Mouse (Mus musculus) stomach, postnatal 0 days (tissue): ENCODE data around the gene Vmn2r87. TPM values are rescaled to one million over a fixed set of nuclear protein-coding genes. Genes with fewer than 3 reads are reported as not detected.
"Not testable (repeated sequence)": the region's sequence is repeated elsewhere in the genome, so short reads cannot be mapped to it uniquely, and the experiment has no call there.

ENCODE experiments used
- ATAC-seq: fragments of 200-750 bp; cut with Nextera tagmentation; 2 replicates; pipeline ENCODE4 v1.8.0; 2017; ENCODE audit not compliant: low FRiP score, low TSS enrichment
- DNase-seq: peaks from one replicate; pipeline ENCODE4 v3.0.0-alpha.2; 2016; ENCODE audit warnings: low spot score
- H3K27ac ChIP-seq: fragments of 300-500 bp; sonication (generic); replicated peaks from 2 replicates; pipeline ENCODE4 v1.5.1; 2014; ENCODE audit warnings: mild to moderate bottlenecking, control low read depth
- H3K27me3 ChIP-seq: fragments of 300-500 bp; sonication (generic); 2 replicates; pipeline ENCODE4 v1.6.1; 2014; ENCODE audit warnings: low read length; ENCODE audit not compliant: control insufficient read depth, insufficient read depth
- H3K36me3 ChIP-seq: fragments of 300-500 bp; sonication (generic); 2 replicates; pipeline ENCODE4 v1.6.1; 2014; ENCODE audit warnings: low read length, mixed read lengths; ENCODE audit not compliant: control insufficient read depth, insufficient read depth
- H3K4me1 ChIP-seq: fragments of 300-500 bp; sonication (generic); replicated peaks from 2 replicates; pipeline ENCODE4 v1.6.1; 2014; ENCODE audit warnings: antibody characterized with exemption; ENCODE audit not compliant: control insufficient read depth, insufficient read depth
- H3K4me2 ChIP-seq: fragments of 300-500 bp; sonication (generic); replicated peaks from 2 replicates; pipeline ENCODE4 v1.6.1; 2014; ENCODE audit warnings: low read depth, mild to moderate bottlenecking, control low read depth, moderate library complexity
- H3K4me3 ChIP-seq: fragments of 300-500 bp; sonication (generic); 2 replicates; pipeline ENCODE4 v1.5.1; 2014; ENCODE audit warnings: low read depth, low read length, control low read depth
- H3K9ac ChIP-seq: fragments of 300-500 bp; sonication (generic); 2 replicates; pipeline ENCODE4 v1.6.1; 2014; ENCODE audit warnings: mild to moderate bottlenecking, low read length, control low read depth, mixed read lengths
- H3K9me3 ChIP-seq: fragments of 300-500 bp; sonication (generic); 2 replicates; pipeline ENCODE4 v1.6.1; 2016; ENCODE audit warnings: low read length; ENCODE audit not compliant: control insufficient read depth
- CTCF ChIP-seq: IDR thresholded peaks from 2 replicates; pipeline ENCODE4 v1.5.1; 2016; ENCODE audit warnings: antibody characterized with exemption, low read depth, mild to moderate bottlenecking, moderate library complexity
- EP300 ChIP-seq: optimal IDR thresholded peaks from 2 replicates; pipeline ENCODE3; 2016; ENCODE audit warnings: antibody characterized with exemption
- WGBS: fragments of 180-500 bp; shearing (Covaris S2); extraction: QIAGEN DNeasy Blood & Tissue Kit; methylation state at CpG from one replicate; pipeline ENCODE4 v1.1.7; 2014; 5-methylcytosine and 5-hydroxymethylcytosine counted together
- polyA plus RNA-seq: library from polyadenylated mRNA; unstranded; fragments of >200 nt; fragmentation: Nextera tagmentation; extraction: Ambion mirVana; gene quantifications from 2 replicates; pipeline ENCODE4 v1.2.1, GENCODE M21; 2015

Gene Vmn2r87
- polyA plus RNA-seq, result not detected in 2 replicates

- Histone ChIP-seq H3K9ac (no peak within 1 kb of the TSS), H3K36me3 (no peaks in the 10 kb centered on the region), H3K4me1 (no peaks in the 10 kb centered on the region), H3K27me3 (no peaks in the 10 kb centered on the region), H3K4me3 (no peak within 1 kb of the TSS), H3K9me3 (no peaks in the 10 kb centered on the region), H3K27ac (no peak within 1 kb of the TSS), H3K4me2 (no peak within 1 kb of the TSS)
- no peak for DNase-seq
- no peak for TF ChIP-seq CTCF
- TF ChIP-seq EP300, result no peak
- ATAC-seq, result no peak
Measured at GRCm38 (mm10) chr10:130497296-130497695, at the start of gene Vmn2r87. Gene Vmn2r87 (minus strand): TSS chr10:130497396.

GRCm38 (mm10) chr10:130544331-130544730 is 47.1 kb upstream of the Vmn2r87 start:
- H3K4me3 ChIP-seq, H3K9ac ChIP-seq, H3K4me2 ChIP-seq, H3K9me3 ChIP-seq, ATAC-seq, H3K36me3 ChIP-seq, DNase-seq, H3K4me1 ChIP-seq, H3K27me3 ChIP-seq, H3K27ac ChIP-seq: not testable (repeated sequence)
- WGBS, result 8% methylated on average over 1 of the region's 1 CpGs

- Histone ChIP-seq H3K27ac (0 out of 2 replicates have a peak overlapping the region, but pooled peaks have one; percentile 45), H3K4me2 (peak overlapping the region; percentile 65), H3K4me3 (peak overlapping the region; percentile 55), H3K9ac (peak overlapping the region; percentile 48)
- not testable (repeated sequence) for H3K9me3 ChIP-seq, H3K4me1 ChIP-seq, H3K36me3 ChIP-seq, H3K27me3 ChIP-seq
- peak; percentile 80 for DNase-seq
- WGBS, result 3% methylated on average over 19 of the region's 21 CpGs
- ATAC-seq, result peak; percentile 99
- TF ChIP-seq CTCF, result peak; percentile 15; the same call in 1 of the 2 replicates
Measured at GRCm38 (mm10) chr10:130541931-130542691, 44.9 kb upstream of the Vmn2r87 start.

- DNase-seq (no peak), ATAC-seq (no peak)
- no peaks in the 10 kb centered on the region for H3K4me1 ChIP-seq
- H3K9me3 ChIP-seq, result no peaks in the 10 kb centered on the region
- no peak for TF ChIP-seq EP300
- peak; percentile 47 for TF ChIP-seq CTCF
- no peak overlapping the region for H3K9ac ChIP-seq
- H3K4me3 ChIP-seq, result no peak overlapping the region
- 77% methylated on average over 3 of the region's 3 CpGs for WGBS
- no peak overlapping the region for H3K4me2 ChIP-seq
- no peaks in the 10 kb centered on the region for H3K27me3 ChIP-seq
- H3K36me3 ChIP-seq, result no peaks in the 10 kb centered on the region
- H3K27ac ChIP-seq, result no peak overlapping the region
Measured at GRCm38 (mm10) chr10:130536101-130536500, 38.9 kb upstream of the Vmn2r87 start.

- 47% methylated on average over 10 of the region's 10 CpGs for WGBS
- H3K27ac ChIP-seq, result no peak overlapping the region
- no peak overlapping the region for H3K4me3 ChIP-seq
- TF ChIP-seq EP300 (no peak), CTCF (no peak)
- no peaks in the 10 kb centered on the region for H3K4me1 ChIP-seq
- H3K27me3 ChIP-seq, result no peaks in the 10 kb centered on the region
- H3K36me3 ChIP-seq, result no peaks in the 10 kb centered on the region
- no peaks in the 10 kb centered on the region for H3K9me3 ChIP-seq
- no peak overlapping the region for H3K9ac ChIP-seq
- no peak for ATAC-seq
- DNase-seq, result no peak
- no peak overlapping the region for H3K4me2 ChIP-seq
Measured at GRCm38 (mm10) chr10:130527926-130528325, 30.7 kb upstream of the Vmn2r87 start.

- Histone ChIP-seq H3K4me2 (peak overlapping the region; percentile 80), H3K4me1 (no peaks in the 10 kb centered on the region), H3K36me3 (no peaks in the 10 kb centered on the region), H3K27me3 (no peaks in the 10 kb centered on the region), H3K27ac (no peak overlapping the region), H3K4me3 (peak overlapping the region; percentile 41), H3K9me3 (no peaks in the 10 kb centered on the region), H3K9ac (peak overlapping the region; percentile 45; the same call in 1 of the 2 replicates)
- ATAC-seq (peak; percentile 70; the same call in 1 of the 2 replicates), DNase-seq (peak; percentile 57)
- WGBS, result 3% methylated on average over 36 of the region's 36 CpGs
- no peak for TF ChIP-seq EP300
- no peak for TF ChIP-seq CTCF
Measured at GRCm38 (mm10) chr10:130470311-130470760, 26.9 kb downstream of the Vmn2r87 start.

- WGBS, result 84% methylated on average over 1 of the region's 1 CpGs
- not testable (repeated sequence) for H3K4me2 ChIP-seq, H3K9ac ChIP-seq, H3K4me3 ChIP-seq, H3K27me3 ChIP-seq, H3K4me1 ChIP-seq, H3K27ac ChIP-seq, DNase-seq, H3K9me3 ChIP-seq, H3K36me3 ChIP-seq, ATAC-seq
Measured at GRCm38 (mm10) chr10:130455950-130456349, 41.2 kb downstream of the Vmn2r87 start, which contains the start of gene Vmn2r86. Gene Vmn2r86 (minus strand): TSS chr10:130456050.
